Mouse (Mus musculus) erythroblast, embryonic 14.5 days (primary cell): ENCODE data around the gene Nav3.
"Not testable (repeated sequence)": the region's sequence is repeated elsewhere in the genome, so short reads cannot be mapped to it uniquely, and the experiment has no call there.

Source experiments
- GATA1 ChIP-seq: IDR thresholded peaks from 2 replicates; pipeline ENCODE4 v1.6.1; 2012; ENCODE audit warnings: low read length, inconsistent platforms, mixed read lengths
- TAL1 ChIP-seq: IDR thresholded peaks from 3 replicates; pipeline ENCODE4 v1.6.1; 2012; ENCODE audit warnings: low read length, inconsistent platforms, mixed read lengths

DNA sequence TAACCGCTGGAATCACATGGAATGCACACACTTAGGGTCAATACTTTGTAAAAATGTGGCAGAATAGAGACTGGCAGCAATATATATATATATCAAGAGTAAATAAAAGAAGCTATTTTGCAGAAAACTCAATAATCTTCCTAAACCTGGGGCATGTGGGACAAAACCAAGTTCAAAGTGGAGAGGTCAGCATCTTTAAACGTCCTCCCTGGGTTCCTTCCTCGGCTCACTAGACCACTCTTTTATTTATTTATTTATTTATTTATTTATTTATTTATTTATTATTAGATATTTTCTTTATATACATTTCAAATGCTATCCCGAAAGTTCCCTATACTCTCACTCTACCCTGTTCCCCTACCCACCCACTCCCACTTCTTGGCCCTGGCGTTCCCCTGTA, 454.7 kb downstream of the Nav3 start:
- not testable (repeated sequence) for TF ChIP-seq GATA1, TAL1
